Mouse (Mus musculus) MEL-GATA-1-ER (cell line): ENCODE data around the gene Cntnap3.
A peak's percentile ranks its signal among the peaks of the same experiment; 100 is the strongest.

ENCODE experiments used
- DNase-seq: peaks from one replicate; pipeline ENCODE4 v3.0.0-alpha.2; 2012; ENCODE audit warnings: low read depth; ENCODE audit errors: extremely low read depth

The Cntnap3 gene

DNA sequence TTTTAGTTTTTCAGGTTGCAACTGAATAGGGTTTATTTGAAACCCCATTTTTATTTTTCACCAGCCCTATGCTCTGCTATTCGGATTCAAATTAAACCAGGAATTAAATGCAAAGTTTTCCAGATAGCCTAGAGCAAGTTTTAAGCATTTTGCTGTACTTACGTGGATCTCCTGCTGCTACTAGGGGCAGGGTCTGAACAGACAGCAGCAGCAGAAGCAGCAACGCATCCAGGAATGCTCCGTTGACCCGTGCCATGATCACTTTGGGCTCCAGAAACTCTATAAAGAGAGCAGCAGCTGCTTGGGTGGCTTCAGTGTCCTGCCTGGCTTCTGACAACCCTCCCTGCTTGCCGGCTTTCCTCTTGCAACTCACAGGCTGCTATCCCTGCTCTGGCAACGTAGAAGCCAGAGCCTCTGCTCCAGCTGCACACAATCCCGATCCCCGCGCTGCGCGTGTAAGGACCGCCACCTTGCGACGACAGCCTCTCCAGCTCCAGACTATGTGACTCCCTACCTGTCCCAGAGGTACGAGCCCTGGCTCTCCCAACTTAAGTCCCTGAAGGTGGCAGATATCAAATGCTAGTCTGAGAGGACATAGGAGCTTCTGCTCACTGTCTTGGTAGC, at the start of gene Cntnap3:
Gene Cntnap3, minus strand, starts transcription at position 371 of the 624 bp plus-strand sequence.
- no peak for DNase-seq

DNA sequence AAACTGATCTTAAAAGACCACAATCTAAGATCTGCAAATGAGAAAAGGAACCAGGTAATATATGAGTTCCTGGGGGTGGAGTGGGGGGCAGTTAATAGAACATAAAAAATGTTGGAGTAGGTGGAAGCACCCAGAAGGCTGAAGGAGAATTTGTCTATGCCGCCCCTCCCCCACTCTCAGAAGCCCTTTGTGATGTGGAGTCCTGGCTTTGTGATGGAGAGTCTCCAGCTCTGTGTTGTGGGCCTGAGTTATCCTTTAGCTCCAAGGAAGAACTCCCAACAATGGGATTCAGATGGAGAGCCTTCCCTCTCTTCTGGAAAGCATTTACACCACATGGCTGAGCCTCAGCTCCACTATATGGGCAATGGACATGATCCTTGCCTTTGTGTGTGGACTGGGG, 13.4 kb upstream of the Cntnap3 start, which contains the start of gene Spata31:
Gene Spata31, plus strand, starts transcription at position 216 of the 400 bp plus-strand sequence.
- no peak for DNase-seq

DNA sequence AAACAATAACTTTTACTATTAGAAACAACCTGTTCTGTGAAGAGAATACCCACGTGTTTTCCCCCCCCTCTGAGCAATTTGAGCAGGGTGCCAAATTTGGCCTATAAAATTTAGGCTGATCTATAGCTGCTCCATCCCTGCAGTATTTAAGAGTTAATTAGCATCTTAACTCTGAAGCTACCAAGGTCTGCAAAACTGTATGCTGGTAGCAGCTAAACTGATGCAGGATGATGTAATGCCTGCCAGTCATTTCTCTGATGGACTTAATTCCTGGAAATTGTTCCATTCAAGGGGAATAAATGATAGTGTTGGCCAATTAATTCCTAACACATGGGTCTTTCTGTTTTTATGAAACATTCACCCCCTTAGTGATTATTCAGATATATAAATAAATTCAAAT, 623 bp downstream of the Cntnap3 start:
- no peak for DNase-seq

DNA sequence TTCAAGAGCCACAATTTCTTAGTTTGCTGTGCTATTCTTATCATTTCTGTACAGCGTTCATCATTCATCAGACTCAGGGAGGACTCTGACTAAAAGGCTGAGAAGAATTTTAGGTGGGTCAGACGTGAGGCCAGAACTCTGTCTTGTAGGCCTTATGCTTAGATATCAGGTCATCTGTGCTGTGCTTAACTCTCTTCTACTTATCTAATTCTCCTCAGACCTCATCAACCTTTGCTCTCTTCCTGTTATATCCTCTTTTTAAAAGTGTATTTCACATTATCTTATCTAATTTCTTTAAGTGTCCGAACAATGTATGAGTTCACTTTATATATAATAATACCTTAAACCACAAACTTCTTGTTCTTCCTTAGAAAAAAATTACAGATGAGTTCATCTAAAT, 38.4 kb downstream of the Cntnap3 start:
- DNase-seq, result no peak

DNA sequence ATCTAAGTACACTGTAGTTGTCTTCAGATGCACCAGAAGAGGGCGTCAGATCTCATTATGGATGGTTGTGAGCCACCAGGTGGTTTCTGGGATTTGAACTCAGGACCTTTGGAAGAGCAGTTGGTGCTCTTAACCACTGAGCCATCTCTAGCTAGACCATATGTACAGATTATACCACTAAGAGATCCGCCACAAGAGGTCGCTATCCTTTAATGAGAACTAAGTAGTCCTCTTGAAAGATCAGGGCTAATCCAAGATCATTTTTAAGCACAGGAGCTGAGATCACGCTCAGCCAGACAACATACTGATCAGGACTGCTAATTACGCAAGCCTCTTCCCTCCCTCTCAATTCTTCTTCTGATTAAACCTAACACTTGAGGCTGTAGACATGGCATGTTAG, 78.9 kb downstream of the Cntnap3 start:
- peak; percentile 26 for DNase-seq

DNA sequence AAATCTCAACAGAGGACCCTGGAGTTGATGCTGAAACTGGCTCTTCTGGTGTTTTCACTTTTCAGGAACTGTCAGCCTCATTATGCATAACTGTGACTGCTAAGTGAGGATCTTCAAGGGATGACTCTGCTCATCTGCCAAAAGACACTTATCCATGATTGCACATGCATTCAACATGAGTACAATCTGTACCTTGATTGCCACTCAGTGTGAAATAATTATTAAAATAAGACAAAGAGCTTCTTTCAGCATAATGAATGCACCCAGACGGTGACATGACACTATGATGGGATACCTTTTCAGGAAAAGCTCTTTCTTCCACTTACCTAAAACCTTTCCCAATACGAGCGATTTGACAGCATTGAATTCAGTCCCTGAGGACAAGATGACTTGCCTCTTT, 158.4 kb downstream of the Cntnap3 start:
- DNase-seq, result no peak

DNA sequence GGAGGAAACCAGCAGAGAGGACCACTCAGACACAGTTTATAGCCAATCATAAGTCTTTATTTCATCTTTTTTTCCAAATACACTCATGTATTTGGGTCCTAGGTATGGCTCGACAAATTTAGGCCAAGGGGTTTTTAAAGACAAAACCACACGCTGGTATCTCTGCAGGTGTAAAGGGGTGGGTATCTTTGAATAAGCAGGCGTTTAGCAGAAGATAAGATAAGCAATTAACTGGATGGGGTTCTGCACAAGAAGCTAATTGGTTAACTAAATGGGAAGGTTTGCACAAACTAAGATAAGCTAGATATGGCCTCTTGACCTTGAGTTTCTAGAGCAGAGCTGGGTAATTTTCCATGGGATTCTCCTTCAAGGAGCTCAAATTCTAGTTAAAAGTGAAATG, 171.5 kb downstream of the Cntnap3 start:
- no peak for DNase-seq

DNA sequence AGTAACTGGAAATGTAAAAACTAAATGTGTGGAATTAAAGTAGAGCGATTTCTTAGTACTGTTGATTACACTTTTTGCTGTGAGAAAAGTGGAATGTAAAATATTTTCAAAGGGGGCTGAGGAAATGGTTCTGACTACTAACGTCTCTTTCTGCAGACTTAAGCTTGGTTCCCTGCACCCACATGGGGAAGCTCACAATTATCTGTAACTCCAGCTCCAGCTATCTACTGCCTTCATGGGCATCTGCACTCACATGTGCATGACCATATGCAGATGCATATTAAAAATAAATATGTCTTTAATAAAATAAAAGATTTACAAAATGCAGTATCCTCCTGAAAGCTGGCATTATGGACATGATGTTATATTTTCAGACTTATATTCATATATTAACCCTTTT, 187.0 kb downstream of the Cntnap3 start:
- peak; percentile 2 for DNase-seq

DNA sequence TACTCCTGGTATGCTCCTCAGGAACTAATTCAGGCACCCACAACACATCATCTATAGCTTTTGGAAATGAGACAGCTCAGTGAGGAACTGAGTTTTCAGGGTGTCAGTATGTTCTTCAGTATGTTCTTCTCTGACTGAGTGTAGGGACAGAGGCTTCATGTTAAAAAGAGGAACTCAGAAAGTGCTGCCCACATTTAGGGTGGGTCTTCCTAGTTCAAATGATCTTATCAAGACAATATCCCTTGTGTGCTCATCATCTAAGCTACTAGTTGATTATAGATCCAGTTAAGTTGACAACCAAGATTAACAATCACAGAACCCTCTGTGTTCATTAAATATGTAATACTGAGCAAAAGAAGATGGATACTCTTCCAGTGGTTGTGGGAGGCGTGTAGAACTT, 211.3 kb downstream of the Cntnap3 start:
- peak; percentile 36 for DNase-seq
